Mouse (Mus musculus): ENCODE measurements at regions not wholly inside any gene's neighbourhood (a gene's known extent, or its start where the extent isn't known, plus 50 kb on each side); places are given as distances from the start of the nearest gene placed in this dataset.
A peak's percentile ranks its signal among the peaks of the same experiment; 100 is the strongest.

DNA sequence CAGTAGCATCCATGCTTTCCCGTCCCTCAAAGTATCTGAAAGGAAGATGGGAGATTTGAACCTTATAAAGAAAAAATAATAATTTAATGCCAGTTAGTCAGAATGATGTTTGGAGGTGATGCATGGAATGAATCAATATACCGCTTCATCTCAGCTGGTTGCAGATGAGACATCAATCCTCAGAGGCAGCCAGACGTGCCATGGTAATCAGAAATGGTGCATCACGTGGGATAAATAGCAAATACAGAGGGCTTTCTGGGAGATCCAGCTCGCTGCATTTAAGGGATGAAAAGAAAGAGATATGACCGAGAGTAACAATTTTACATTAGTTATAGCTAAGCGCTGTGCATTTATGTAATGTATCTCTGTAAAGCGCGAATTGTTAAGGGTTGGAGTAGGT is 77.1 kb downstream of the Csl start:
- peak; percentile 38 for DNase-seq (ENCODE audit: low read depth)
- no peak for TF ChIP-seq POLR2A (IDR thresholded peaks at IDR 0.05; ENCODE audit: borderline replicate concordance, extremely low read depth, insufficient read depth, insufficient read length, poor library complexity, severe bottlenecking)
- no peak for TF ChIP-seq CTCF (IDR thresholded peaks at IDR 0.05; ENCODE audit: borderline replicate concordance, extremely low read depth, insufficient read depth, insufficient read length)

DNA sequence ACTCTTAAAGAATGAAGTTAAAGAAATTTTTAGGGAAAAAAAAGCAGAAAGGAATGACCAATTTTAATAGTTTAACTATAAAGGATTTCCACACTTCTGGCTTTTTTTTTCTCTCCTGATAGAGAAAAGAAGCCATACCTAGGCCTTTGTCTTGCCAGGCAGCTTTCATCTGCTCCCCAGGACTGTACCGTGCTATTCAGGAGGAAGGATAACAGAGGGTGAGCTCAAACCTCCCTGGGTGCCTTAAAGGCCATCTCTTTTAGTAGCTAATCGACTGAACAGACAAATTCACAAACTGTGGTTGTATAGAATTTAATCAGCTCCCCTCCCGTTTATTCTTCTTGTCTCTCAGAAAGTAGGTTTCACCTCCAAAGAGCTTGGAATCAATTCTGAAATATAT is 76.1 kb downstream of the Csl start:
- peak; percentile 71 for DNase-seq (ENCODE audit: low read depth)

DNA sequence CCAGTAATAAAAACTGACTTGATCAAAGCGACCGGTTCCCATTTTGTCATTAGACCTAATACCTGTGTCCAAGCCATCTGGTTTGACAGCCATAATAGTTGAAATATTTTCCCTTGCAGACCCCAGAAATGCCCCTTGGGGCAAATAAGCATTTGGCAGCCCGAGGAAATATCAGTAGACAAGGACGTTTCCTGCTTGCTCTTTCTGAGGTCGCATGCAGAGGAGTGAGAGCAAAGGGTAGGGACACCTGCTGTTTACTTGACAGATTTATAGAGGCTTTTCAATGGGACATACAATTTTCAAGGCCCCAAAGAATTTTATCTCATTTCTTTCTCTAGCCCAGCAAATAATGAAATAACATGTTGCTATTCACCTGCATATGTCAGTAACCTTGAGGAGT is 73.5 kb downstream of the Csl start:
- TF ChIP-seq CTCF (IDR thresholded peaks at IDR 0.05; ENCODE audit: borderline replicate concordance, extremely low read depth, insufficient read depth, insufficient read length): no peak
- no peak for TF ChIP-seq POLR2A (IDR thresholded peaks at IDR 0.05; ENCODE audit: borderline replicate concordance, extremely low read depth, insufficient read depth, insufficient read length, poor library complexity, severe bottlenecking)

More for the DNA sequence above, 76.1 kb downstream of the Csl start:
- TF ChIP-seq POLR2A (IDR thresholded peaks at IDR 0.05; ENCODE audit: borderline replicate concordance, extremely low read depth, insufficient read depth, insufficient read length, poor library complexity, severe bottlenecking): no peak
- no peak for TF ChIP-seq CTCF (IDR thresholded peaks at IDR 0.05; ENCODE audit: borderline replicate concordance, extremely low read depth, insufficient read depth, insufficient read length)

DNA sequence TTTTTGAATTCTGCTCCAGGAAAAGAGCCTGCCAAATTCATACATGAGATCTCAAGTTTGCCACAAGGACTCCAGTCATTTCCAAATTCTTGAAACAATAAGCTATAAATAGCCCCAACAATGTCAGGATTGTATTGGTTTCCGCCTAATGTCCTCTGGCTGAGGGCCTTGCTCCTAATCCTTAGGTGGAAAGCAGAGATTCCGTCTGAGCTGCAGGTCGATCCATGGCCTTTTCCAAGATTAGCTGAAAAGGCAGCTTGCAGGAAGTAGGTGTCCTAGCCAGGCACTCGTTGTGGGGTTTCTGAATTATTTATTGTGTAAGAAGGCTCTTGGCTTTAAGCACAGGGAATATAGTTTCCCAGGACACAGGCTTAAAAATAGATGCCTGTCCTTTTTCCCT is 72.4 kb downstream of the Csl start:
- no peak for TF ChIP-seq POLR2A (IDR thresholded peaks at IDR 0.05; ENCODE audit: borderline replicate concordance, extremely low read depth, insufficient read depth, insufficient read length, poor library complexity, severe bottlenecking)
- no peak for TF ChIP-seq CTCF (IDR thresholded peaks at IDR 0.05; ENCODE audit: borderline replicate concordance, extremely low read depth, insufficient read depth, insufficient read length)
- no peak for DNase-seq (ENCODE audit: low read depth)

More for the DNA sequence above, 73.5 kb downstream of the Csl start:
- no peak for DNase-seq (ENCODE audit: low read depth)

DNA sequence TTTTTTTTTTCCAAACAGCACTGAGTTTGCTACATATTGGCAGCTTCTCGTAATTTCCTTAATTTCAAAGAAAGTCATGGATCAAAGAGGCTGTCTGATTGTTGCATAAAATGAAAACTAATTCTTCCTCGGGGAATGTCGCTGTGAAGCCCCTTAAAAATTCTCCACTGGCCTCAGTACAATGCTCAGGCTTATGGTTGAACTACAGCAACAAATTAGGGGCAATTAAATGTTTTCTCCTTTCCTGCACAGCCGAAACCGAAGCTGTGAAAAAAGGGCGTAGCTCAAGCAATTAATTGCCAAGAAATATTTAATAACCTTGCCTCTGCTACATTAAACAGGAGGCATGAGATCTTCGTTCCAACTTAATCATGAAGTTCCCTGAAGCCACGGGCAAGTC is 61.8 kb downstream of the Csl start:
- no peak for TF ChIP-seq POLR2A (IDR thresholded peaks at IDR 0.05; ENCODE audit: borderline replicate concordance, extremely low read depth, insufficient read depth, insufficient read length, poor library complexity, severe bottlenecking)
- no peak for TF ChIP-seq CTCF (IDR thresholded peaks at IDR 0.05; ENCODE audit: borderline replicate concordance, extremely low read depth, insufficient read depth, insufficient read length)
- DNase-seq (ENCODE audit: low read depth): peak; percentile 70

DNA sequence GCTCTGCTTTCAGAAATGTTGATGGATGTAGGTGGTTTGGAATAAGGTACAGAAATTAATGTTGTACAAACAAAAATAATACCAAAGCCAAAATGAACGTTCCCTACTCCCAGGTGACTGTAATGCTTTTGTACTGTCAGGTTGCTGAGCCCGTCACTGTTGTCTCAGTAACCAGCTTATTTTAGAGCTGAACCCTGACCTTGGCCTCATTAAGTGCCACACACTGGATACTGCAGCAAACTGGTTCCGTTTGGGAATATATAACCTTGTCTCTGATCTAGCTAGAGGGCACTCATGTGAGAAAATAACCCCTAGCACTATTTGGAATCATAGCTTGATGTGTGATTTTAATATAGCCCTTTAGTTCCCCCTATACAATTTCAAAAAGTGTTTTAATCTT is 60.0 kb downstream of the Csl start:
- peak; percentile 24 for DNase-seq (ENCODE audit: low read depth)
- TF ChIP-seq CTCF (IDR thresholded peaks at IDR 0.05; ENCODE audit: borderline replicate concordance, extremely low read depth, insufficient read depth, insufficient read length) (no peak), POLR2A (IDR thresholded peaks at IDR 0.05; ENCODE audit: borderline replicate concordance, extremely low read depth, insufficient read depth, insufficient read length, poor library complexity, severe bottlenecking) (no peak)

DNA sequence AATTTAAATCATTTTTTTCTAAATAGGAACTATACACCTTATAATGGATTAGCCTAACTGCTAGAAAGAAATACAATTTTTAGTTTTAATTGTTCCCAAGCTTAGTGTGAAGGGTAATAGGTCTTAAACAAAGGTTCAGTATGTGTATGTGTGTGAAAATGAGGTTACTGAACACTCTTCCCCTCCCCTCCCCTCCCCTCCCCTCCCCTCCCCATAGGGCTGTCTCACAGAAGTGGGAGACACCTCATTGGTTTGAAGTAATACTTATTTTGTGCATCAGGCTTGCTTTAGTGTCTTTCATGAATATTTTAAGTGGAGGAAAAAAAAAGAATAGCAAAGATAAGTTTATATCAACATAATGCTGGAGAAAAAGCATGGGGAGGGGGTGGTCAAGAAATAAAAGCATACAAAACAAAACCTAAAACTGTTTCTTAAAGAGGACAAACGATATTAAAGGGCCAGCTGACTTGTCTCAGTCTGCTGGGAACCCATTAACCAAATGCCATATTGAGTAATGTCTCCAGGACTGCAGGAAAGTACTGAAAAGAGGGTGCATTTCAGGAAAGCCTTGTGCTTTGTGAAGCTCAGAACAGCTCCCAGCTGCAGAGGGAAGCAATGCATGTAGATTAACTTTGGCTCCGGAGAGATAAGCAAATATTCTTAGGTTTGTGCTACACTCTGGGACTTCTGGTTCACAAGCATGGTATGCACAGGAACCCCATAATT is 59.2 kb downstream of the Csl start:
- TF ChIP-seq POLR2A (IDR thresholded peaks at IDR 0.05; ENCODE audit: borderline replicate concordance, extremely low read depth, insufficient read depth, insufficient read length, poor library complexity, severe bottlenecking) (no peak), CTCF (IDR thresholded peaks at IDR 0.05; ENCODE audit: borderline replicate concordance, extremely low read depth, insufficient read depth, insufficient read length) (no peak)
- no peak for DNase-seq (ENCODE audit: low read depth)
